Mouse (Mus musculus) testis, postnatal 14 days (tissue): ENCODE data around the gene Crybb2.

Source experiments
- DNase-seq: peaks from one replicate; pipeline ENCODE4 v3.0.0; 2021; ENCODE audit warnings: low spot score

The Crybb2 gene

DNA sequence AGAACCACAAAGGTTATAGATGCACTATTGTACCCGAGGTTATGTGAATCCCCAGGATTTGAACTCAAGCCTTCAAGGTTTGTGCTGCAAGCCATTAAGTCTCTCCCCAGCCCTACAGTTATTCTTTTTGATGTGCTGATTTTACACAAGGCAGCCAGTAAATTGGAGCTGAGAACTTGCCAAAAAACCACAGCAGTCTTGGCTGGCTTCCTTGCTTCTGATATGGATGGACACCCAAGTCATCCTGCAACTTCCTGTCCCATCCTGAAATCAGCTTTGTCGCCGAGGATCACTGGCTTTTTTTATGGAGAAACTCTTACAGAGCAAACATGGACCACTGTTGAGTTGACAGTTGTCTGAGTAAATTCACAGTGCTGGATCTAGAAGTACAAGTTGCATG is 39.8 kb downstream of the Crybb2 start:
- no peak for DNase-seq

DNA sequence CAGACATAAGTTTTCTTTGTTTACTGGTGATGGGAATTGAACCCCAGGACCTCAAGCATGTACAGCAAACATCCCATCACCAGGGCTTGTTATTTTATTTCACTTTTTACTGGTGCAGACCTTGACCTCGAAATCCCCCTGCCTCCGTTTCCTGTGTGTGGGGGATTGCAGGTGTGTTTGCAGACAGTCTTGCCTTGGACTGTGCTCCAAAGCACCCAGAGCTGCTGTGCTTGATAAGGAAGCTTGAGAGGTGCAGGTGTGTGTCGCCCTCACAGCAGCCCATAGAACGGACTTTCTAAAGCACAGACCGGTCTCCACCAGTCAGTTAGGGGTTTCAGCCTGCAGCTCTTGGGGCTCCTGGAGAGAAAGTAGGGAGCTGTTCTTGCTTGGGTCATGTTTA is 43.2 kb downstream of the Crybb2 start:
- DNase-seq, result no peak

DNA sequence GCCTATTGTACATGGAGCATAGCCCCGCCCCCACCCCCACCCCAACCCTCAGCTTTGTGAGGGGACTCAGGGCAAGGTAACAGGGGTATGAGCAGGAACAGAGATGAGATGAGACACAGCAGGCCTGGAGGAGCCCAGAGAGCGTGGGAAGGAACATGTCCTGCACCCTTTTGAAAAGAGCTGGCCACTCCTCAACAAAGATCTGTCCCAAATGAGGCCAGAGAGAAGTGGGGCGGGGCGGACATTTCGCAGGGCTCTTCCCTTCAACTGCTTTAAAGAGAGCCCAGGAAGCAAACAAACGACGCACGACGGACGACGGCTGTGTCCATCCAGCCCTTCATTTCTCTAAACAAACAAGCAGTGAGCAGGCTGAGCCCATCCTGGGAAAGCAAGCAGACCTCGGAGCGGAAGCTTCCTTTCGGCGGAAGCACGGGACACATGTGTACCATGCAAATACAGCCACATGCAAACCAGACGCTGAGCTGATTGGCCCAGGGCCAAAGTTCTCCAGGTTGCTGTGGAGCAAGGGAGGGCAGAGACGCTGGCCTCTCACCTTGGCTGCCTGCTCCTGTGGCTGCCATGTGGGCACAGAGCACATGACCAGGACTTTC is 45.7 kb downstream of the Crybb2 start:
- DNase-seq, result no peak

DNA sequence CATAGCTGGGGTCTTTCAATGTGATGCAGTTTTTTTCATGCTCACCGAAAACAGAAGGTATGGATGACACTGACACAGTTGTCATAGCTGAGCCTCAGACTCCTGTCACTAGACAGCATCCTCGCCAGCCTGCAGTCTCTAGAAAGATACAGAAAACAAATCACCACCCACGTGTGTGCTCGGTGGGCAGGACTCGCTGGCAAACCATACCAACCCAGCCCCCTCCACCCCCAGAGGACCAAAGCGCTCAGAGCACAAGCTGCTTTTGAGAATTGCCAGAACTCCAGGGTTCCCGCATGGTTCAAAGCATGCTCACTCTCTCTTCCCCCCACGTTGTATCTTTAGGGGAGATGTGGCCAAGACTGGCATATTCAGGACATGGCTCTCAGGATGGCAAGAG is 51.7 kb downstream of the Crybb2 start:
- DNase-seq, result no peak

DNA sequence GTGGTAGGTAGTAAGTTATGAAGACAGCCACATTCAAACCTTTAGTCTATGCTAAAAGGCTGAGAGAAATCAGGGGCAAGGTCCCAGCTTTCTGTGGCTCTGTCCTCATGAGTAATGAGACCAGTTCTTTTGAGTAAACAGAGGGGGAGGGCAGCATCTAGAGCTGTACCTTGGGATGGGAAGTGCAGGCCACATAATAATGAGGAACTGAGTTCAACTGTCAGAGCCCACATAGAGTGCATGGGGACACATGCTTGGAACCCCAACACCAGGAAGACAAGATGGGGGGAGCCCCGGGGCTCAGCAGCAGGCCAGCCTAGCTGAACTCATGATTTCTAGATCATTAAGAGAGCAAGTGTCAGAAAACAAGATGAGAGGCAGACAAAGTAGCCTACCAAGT is 52.9 kb downstream of the Crybb2 start:
- no peak for DNase-seq

DNA sequence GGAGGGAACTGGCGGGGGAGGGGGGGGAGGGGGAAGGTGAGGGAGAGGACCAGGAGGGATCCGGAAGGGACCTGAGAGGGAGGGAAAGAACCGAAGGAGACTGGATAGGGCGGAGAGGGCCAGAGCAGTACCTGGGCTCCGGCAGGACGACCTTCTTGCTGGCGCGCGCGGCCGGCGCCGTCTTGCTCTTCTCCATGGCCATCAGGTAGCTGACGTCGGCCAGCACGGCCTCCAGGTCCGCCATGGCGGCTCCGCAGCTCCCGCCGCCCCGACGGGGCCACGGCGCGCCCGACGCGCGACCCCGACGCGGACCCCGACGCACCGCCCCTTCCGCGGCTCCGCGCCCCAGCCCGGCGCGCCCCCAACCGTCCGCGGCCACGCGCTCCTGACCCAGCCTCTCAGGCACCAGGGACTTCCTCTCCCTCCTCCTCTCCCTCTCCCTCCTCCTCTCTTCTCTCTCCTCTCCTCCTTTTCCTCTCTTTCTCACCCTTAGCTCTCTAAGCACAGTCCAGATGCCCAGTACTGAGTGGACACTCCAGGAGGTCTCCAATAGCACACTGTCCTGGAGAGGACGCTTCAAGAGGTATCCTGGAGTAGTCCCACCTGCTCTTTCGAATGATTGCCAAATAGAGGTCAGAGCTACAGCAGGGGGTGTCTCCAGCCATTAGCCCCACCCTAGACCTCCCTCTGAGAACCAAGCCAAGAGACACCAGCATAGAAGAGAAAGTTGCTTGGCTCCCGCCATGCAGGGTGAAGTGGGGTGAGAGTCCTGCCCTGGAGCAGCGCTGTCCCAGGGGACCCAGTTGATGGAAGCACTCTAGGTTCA is 54.5 kb downstream of the Crybb2 start, which contains the start of gene Grk3:
Gene Grk3, minus strand, starts transcription at position 556 of the 826 bp plus-strand sequence.
- no peak for DNase-seq

DNA sequence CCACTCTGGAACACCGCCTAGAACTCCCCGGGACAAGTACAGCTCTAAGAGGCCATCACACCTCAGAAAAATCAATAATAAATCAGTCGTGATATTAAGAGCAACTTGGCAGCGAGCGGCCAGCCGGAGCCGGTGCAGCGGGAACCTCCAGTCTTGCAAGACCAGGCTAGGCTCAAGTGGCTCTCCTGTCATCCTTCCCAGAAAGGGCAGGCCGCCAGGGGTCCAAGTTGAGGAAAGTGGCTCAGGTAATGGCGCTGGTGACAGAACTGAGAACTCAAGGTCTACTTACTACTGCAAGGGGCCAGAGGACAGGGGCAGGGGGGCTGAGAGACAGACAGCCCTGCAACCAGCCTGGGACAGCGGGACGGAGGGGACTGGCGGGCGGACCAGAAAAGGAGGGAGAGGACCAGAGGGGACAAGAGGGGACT is 55.1 kb downstream of the Crybb2 start:
- DNase-seq, result no peak

DNA sequence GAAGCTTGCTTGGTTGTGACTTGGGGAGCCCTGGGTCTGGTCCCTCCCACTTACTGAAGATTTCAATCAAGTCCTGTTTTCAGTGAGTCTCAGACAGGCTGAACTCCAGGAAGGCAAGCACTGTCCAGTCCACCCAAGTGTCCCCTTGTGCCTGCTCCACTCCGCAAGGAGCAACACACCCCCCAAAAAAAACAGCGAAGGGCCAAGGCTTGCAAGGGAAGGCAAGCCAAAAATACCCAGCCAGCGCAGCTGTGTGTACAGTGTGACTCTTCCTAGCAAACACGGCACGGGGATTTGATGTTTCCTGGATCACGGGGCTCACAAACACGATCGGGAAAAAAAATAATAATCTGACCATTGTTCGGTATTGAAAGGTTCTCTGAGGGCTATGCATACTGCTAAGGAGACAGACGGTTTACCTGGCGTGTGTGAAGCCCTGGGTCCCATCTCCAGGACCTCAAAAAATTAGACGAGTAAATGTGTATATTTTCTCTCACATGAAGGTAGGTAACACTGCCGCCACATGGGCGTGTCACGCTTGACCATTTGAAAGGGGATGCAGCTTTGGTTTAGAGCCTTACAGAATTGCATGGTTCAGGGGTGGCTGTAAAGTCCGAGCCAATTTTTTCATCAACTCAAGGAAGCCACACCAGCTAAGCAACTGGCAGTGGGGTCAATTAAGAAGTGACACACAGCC is 55.7 kb downstream of the Crybb2 start:
- no peak for DNase-seq

DNA sequence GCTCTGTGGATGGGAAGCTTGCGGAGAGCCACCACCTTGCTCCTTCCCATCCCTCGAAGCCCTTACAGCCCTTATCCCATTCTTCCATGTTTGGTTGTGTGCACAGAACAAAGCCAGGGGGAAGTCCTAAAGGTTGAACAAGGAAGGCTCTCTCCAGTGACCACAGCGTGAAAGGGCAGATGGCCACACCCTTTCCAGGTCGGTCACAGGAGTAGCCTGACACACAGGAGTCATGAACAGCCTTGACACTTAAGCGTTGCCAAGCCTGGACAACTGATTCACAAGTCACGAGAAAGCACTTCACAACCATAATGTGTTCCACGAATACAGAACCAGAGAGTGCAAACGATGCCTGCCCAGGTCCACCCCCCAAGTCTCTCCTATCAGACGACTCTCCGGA is 58.0 kb downstream of the Crybb2 start:
- DNase-seq, result no peak

DNA sequence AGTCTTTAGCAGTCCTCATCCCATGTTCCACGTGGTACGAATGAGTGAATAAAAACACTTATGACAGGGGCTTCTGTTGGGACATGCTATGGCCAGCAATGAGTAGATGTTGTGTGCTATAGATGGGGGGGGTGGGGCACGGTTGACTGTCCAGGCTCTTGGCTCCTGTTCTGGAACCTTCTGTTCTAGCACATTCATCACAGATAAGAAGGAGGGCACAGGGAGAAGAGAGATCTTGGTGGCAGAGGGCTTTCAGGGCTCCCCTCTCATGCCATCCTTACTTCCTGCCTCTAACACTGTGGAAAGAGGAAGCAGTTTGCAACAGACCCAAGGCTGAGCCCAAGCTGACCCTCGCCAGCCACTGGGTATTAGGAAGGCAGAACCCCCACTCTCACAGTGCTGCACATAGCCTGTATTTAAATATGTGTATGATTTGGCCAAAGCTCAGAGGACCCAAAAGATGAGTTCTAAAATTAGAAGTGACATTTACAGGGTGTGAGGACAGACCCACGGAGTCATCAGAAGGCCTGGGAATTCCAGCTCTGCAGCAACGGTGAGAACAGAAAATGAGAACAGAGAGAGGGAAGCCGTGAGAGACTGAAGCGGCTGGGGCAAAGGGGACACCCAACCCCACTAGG is 60.6 kb downstream of the Crybb2 start:
- no peak for DNase-seq

DNA sequence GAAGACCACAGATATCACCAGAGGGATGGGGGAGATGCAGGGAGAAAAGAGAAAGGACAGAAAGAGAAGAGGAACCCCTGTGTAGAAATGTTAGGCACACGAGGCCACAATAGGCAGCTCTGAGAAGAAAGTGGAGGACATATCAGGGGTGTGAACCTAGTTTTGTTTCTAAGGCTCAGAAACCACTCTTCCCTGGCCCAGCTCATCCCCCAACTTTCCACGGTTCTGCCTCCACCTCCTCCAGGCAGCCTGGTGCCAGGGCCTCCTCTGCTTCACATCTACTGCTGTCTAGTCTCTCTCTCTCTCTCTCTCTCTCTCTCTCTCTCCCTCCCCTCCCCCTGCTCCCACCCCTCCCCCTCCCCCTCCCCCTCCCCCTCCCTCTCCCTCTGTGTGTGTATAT is 61.4 kb downstream of the Crybb2 start:
- no peak for DNase-seq
